Mouse (Mus musculus) kidney, adult 2 months (tissue): ENCODE measurements around the gene Eef2kmt. TPM values are rescaled to one million over a fixed set of nuclear protein-coding genes. Genes with fewer than 3 reads are reported as not detected.

Source experiments
- DNase-seq: peaks from one replicate; pipeline ENCODE4 v3.0.0; 2021
- H3K27ac ChIP-seq: fragments of 200-500 bp; 2 replicates; pipeline ENCODE4 v1.5.1; 2012; ENCODE audit warnings: low read depth, low read length, control low read depth, inconsistent platforms; ENCODE audit not compliant: insufficient read depth
- H3K27me3 ChIP-seq: fragments of 200-500 bp; replicated peaks from 2 replicates; pipeline ENCODE4 v1.6.1; 2012; ENCODE audit warnings: mild to moderate bottlenecking, moderate library complexity, low read length, inconsistent platforms; ENCODE audit not compliant: control insufficient read depth, insufficient read depth
- H3K36me3 ChIP-seq: fragments of 200-500 bp; 2 replicates; pipeline ENCODE4 v1.6.1; 2012; ENCODE audit warnings: mild to moderate bottlenecking, moderate library complexity, low read length, inconsistent platforms; ENCODE audit not compliant: control insufficient read depth, insufficient read depth
- H3K4me1 ChIP-seq: fragments of 200-500 bp; 2 replicates; pipeline ENCODE4 v1.6.1; 2011; ENCODE audit warnings: low read length; ENCODE audit not compliant: control insufficient read depth, insufficient read depth
- H3K4me3 ChIP-seq: fragments of 200-500 bp; 2 replicates; pipeline ENCODE4 v1.5.1; 2011; ENCODE audit warnings: mild to moderate bottlenecking, low read depth, low read length, control low read depth; ENCODE audit not compliant: insufficient read depth
- CTCF ChIP-seq: fragments of 200-500 bp; conservative IDR thresholded peaks from 2 replicates; pipeline ENCODE4 v1.5.1; 2011; ENCODE audit warnings: low read depth, mild to moderate bottlenecking, control low read depth, low read length, moderate library complexity, mixed read lengths; ENCODE audit not compliant: insufficient read depth, insufficient read length
- POLR2A ChIP-seq: fragments of 200-500 bp; IDR thresholded peaks from one replicate; pipeline ENCODE4 v1.6.1; 2011; ENCODE audit warnings: low read depth, low read length, control low read depth
- WGBS: fragments of 180-500 bp; shearing (Covaris S2); methylation state at CpG from one replicate; pipeline ENCODE4 v1.1.7; 2018; 5-methylcytosine and 5-hydroxymethylcytosine counted together
- polyA plus RNA-seq: library from polyadenylated mRNA; depleted of rRNA; stranded (reverse); fragments of >200 nt; gene quantifications from 2 replicates; pipeline ENCODE4 v1.2.3, GENCODE M21; 2012

The Eef2kmt gene
- polyA plus RNA-seq, 1 experiment = 59.1 TPM

- Histone ChIP-seq H3K27ac (no peak overlapping the region), H3K4me1 (no peaks in the 10 kb centered on the region), H3K27me3 (no peaks in the 10 kb centered on the region), H3K36me3 (no peaks in the 10 kb centered on the region), H3K4me3 (no peak overlapping the region)
- 90% methylated on average over 7 of the region's 7 CpGs for WGBS
- no peak for DNase-seq
- TF ChIP-seq POLR2A = no peak
- no peak for TF ChIP-seq CTCF
Observed at GRCm38 (mm10) chr16:5263926-5264325, 8.1 kb upstream of the Eef2kmt start.

GRCm38 (mm10) chr16:5263156-5263555, 7.4 kb upstream of the Eef2kmt start:
- Histone ChIP-seq H3K27ac (no peak overlapping the region), H3K4me1 (no peaks in the 10 kb centered on the region), H3K36me3 (no peaks in the 10 kb centered on the region), H3K4me3 (no peak overlapping the region), H3K27me3 (no peaks in the 10 kb centered on the region)
- no peak for DNase-seq
- WGBS = 47% methylated on average over 8 of the region's 8 CpGs
- TF ChIP-seq CTCF (no peak), POLR2A (no peak)

DNA sequence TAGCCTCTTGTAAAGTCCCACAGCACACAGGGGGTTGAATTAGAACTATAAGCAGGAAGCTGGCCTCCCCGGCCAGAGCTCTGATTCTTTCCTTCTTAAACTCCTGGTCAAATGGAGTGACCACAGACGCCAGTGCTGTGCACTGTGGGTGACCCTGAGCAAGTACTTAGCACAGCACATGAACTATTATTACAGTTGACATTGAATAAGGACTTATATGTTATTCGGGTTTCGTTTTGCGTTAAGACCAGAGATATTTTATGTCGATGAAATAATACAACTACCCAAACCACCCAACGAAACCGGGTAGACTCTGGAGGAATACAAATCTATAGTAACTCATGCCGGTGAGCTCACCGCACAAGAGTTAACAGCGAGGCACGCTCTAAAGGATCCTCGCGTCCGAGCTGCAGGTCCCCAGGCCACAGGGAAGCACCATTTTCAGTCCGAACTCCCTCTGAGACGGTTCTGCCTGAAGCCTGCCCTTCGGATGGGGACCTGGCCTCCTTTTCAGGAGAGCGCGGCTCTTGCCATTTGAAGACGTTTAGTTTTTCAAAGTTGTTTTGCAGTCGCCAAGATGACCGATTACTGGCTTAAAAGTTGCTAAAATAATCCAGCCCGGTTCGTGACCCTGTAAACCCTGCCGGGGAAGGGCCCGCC, 572 bp downstream of the Eef2kmt start:
- Histone ChIP-seq H3K27ac (peak overlapping the region; percentile 45; the same call in 1 of the 2 replicates), H3K4me1 (no peaks in the 10 kb centered on the region; the same call in 1 of the 2 replicates), H3K4me3 (peak overlapping the region; percentile 67), H3K36me3 (no peaks in the 10 kb centered on the region), H3K27me3 (no peaks in the 10 kb centered on the region)
- TF ChIP-seq POLR2A = no peak
- no peak for TF ChIP-seq CTCF
- under 1% methylated on average over 27 of the region's 27 CpGs for WGBS
- no peak for DNase-seq

DNA sequence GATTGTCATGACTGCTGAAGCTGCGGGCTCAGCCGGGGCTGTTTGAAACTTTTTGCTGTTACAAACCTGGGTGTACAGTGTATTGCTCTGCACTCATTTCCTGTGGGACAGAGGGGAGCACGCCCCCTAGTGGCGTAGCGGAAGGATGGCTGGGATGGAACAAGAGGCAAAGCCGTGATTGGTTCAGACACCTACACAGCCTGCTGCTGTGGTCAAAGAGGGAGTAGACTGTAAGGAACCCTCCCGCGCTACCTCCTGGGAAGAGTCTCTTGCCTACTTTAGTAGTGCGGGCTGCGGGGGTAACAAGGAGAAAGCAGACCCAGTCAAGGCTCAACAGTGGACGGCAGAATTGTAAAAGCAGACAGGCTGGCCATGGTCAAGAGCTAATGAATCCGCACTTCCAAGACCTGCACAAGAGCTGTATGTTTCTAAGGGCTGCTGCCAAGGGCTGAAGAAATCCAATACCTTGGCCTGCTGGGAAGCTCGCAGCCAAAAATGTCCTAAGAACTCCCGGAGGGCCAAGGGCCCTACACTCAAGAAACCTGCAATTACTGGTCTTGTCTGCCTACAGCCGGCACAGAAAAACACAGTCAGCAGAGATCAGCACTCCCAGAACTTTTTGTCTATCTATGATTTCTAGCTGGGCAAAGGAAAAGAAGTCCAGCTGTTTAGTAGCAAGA, 1.3 kb downstream of the Eef2kmt start:
- no peak for TF ChIP-seq POLR2A
- peak; percentile 97 for TF ChIP-seq CTCF
- 3% methylated on average over 15 of the region's 15 CpGs for WGBS
- Histone ChIP-seq H3K4me1 (no peaks in the 10 kb centered on the region; the same call in 1 of the 2 replicates), H3K36me3 (no peaks in the 10 kb centered on the region), H3K4me3 (peak overlapping the region; percentile 50), H3K27ac (peak overlapping the region; percentile 49; the same call in 1 of the 2 replicates), H3K27me3 (no peaks in the 10 kb centered on the region)
- DNase-seq = peak; percentile 85

GRCm38 (mm10) chr16:5252260-5252659, 3.5 kb downstream of the Eef2kmt start:
- no peak for DNase-seq
- no peaks in the 10 kb centered on the region for H3K36me3 ChIP-seq
- no peak overlapping the region for H3K4me3 ChIP-seq
- 91% methylated on average over 2 of the region's 2 CpGs for WGBS
- H3K27me3 ChIP-seq = no peaks in the 10 kb centered on the region
- TF ChIP-seq POLR2A = no peak
- TF ChIP-seq CTCF = no peak
- H3K27ac ChIP-seq = no peak overlapping the region
- H3K4me1 ChIP-seq = no peaks in the 10 kb centered on the region; the same call in 1 of the 2 replicates

DNA sequence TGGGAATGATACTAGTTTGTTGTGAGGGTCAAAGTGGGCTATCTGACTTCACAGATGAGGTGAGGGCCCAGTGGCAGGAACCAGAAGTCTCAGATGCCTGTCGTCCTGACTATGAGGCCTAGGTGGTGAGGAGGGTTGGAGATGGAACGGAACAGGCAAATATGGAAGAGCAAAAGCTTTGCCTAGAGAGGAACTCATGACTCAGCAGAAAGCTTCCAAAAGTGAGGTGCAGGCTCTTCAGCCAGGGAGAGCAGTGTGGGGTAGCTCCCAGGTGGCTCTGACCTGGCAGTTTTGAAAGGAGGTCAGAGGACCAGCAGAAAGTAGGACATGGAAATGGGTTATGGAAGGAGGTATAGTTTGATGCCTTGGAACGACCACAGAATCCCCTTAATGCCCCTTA, 4.9 kb downstream of the Eef2kmt start:
- TF ChIP-seq POLR2A = no peak
- no peak for TF ChIP-seq CTCF
- WGBS = 91% methylated on average over 3 of the region's 3 CpGs
- H3K4me1 ChIP-seq = no peaks in the 10 kb centered on the region; the same call in 1 of the 2 replicates
- H3K27me3 ChIP-seq = no peaks in the 10 kb centered on the region
- no peak overlapping the region for H3K4me3 ChIP-seq
- no peak overlapping the region for H3K27ac ChIP-seq
- H3K36me3 ChIP-seq = no peaks in the 10 kb centered on the region
- DNase-seq = no peak

- Histone ChIP-seq H3K4me3 (no peak overlapping the region), H3K4me1 (no peaks in the 10 kb centered on the region), H3K27me3 (no peaks in the 10 kb centered on the region), H3K36me3 (no peaks in the 10 kb centered on the region; the same call in 1 of the 2 replicates), H3K27ac (no peak overlapping the region)
- WGBS = 31% methylated on average over 7 of the region's 7 CpGs
- peak; percentile 71 for DNase-seq
- no peak for TF ChIP-seq POLR2A
- peak; percentile 81 for TF ChIP-seq CTCF
Observed at GRCm38 (mm10) chr16:5244411-5244810, 11.4 kb downstream of the Eef2kmt start.
